Mouse (Mus musculus): ENCODE results near the gene Rbl2.
A peak's percentile ranks its signal among the peaks of the same experiment; 100 is the strongest.

The Rbl2 gene

DNA sequence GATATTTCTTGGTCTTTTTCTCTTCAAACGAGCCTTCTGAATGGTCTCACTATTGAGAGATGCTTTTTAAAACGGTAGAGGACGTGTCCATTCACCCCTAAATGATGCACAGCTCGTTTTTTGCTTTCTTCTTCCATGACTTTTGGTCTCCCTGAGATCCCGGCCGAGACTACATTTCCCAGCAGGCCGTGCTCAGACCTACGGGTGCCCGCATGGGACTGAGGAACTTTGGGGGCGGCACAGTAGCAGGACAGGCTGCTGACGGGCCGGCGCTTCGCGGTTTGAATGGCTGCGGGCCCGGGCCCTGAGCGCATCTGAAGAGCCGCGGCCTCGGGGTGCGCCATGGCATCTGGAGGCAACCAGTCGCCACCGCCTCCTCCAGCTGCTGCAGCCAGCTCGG lies at the start of gene Rbl2:
Rbl2 (plus strand) TSS at position 224 of the 400 bp plus-strand sequence.
- peak; percentile 94 for DNase-seq

DNA sequence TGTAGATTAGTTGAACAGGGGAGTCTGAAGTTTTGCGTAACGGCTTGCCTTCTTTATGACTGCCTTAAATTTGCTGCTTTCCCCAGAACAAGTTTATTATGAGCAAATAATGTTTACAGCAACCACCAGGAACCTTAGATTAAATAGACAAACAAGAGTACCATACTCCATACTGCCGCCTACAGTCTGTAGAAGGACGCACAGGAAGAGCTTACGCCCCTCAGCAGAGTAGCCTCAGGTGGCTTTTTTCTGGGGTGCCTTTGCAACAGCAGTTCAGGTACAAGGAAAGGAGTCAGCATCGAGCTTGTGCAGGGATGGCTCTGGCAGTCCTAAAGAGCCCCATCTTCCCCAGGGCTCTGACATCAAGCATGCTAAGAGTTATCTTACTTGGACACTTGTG lies 35.4 kb upstream of the Rbl2 start:
- DNase-seq = no peak

DNA sequence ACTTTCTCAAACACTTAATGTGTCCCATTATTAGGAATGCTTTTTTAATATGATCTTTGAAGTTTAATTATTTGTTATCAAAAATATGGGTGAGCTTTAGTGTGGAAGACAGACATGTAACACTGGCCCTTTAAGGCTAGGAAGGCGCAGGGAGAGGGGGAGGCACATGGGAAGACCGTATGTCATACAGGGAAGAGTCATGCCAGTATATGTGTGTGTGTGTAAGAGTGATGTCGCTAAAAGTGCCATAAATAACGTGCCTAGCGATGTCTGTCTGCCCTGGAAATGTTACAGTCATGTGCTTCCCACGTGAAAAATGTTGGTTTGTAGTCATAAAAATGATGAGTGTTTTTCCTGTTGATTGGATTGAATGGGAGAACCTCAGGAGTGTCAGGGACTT lies 33.0 kb upstream of the Rbl2 start:
- no peak for DNase-seq

GRCm38 (mm10) chr8:91038637-91039036 lies 31.2 kb upstream of the Rbl2 start:
- DNase-seq = no peak

DNA sequence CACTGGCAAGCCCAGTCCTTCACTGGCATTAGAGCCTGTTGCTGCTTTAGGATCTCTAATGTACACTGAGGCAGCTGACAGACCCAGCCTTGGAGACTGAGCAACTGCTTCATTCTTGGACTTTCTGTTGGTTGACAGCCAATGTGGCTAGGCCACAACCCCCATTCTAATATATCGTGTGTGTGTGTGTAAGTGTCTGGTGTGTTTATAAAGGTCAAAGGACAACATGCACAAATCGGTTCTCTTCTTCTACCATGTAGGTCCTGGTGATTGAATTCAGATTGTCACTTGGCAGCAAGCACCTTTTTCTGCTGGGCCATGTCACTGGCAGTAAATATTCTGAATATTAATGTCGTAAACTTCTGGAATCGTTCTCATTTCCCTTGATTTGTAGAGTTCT lies 23.5 kb upstream of the Rbl2 start:
- DNase-seq = no peak

GRCm38 (mm10) chr8:91051037-91051436 lies 18.8 kb upstream of the Rbl2 start:
- peak; percentile 70 for DNase-seq

GRCm38 (mm10) chr8:91054418-91054817 lies 15.4 kb upstream of the Rbl2 start:
- no peak for DNase-seq

GRCm38 (mm10) chr8:91056848-91057247 lies 13.0 kb upstream of the Rbl2 start:
- no peak for DNase-seq

- no peak for DNase-seq
Observed at GRCm38 (mm10) chr8:91059086-91059578, 10.7 kb upstream of the Rbl2 start.

GRCm38 (mm10) chr8:91059884-91060510 lies 9.9 kb upstream of the Rbl2 start:
- DNase-seq = no peak

DNA sequence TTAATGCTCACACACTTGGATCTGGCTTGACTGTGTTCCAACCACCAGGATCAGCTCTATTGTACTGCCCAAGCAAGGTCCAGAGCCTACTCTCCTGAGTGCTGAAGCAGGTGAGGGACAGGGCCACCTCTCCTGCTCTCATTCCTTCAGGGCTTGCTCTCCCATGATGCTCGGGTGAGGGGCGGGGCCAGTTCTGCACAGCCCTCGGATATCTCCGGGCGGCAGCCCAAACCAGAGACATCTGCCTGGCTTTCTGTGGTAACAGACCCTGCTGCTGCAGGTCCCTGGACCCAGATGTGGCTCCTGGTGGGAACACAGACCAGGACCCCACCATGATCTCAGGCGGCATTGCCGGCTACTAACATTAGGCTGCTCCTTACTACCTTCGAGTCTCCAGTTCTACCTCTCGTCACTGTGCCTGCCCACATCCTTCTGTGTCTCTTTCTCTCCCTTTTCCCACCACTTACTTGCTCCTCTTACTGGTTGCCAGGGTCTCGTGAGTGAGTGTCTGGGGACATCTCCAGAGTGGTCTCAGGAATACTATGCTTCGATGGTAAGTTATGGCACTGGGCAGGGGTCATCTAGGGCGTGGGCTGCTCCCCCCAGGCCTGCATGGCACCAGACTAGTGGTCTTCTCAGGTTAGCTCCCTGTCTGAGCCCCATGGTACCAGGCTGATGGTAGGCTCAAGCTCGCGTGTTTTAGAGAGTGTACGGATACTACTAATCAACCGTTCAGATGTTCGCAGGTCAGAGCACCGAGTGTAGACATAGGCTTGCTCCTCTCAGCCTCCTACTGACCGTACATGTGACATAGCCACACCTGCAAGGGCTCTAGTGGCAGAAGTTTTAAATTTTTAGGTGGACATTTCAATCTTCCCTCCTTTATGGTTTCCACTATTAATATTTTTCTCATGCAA lies 9.0 kb upstream of the Rbl2 start:
- no peak for DNase-seq

DNA sequence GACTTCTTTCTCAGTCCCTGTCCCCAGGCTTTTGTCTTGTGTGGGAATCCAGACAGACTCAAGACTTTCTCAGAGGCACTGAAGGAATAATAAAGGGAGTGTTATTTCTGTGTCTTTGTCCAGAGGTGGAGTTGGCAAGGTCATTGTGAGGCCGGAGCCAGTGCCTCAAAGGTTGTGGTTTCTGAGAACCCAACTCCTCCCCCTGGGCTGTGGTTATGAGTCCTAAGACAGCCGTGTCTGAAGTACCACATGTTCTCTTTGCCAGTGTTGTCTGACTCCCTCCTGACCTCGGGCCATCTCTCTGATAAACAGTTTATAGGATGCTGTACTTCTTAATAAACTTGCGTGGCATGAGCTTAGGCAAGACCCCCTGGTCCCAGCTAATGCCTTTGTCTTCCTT lies 4.7 kb upstream of the Rbl2 start:
- DNase-seq = no peak

- peak; percentile 54 for DNase-seq
Observed at GRCm38 (mm10) chr8:91069407-91069806, 450 bp upstream of the Rbl2 start.

DNA sequence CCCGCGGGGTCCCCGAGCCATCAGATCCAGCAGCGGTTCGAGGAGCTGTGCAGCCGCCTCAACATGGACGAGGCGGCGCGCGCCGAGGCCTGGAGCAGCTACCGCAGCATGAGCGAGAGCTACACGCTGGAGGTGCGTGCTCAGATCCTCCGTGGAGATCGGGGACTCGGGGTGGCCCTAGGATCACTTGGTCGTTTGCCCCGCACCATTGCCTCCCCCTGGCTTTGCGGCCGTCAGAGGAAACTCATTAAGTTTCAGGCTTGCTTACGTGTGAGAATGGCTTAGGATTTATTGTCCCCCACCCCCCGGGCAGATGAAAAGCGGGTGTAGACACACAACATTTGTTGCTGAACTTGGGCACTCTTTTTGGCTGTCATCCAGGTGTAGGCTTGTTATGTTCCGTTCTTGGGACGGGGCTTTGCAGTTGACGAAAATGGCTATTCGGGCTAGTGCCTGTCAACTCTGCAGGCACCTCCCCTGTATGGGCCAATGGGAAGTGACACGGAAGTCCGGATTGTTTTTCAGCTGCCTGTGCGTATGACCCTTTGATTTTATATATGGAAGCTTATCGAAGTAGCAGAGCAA lies 510 bp downstream of the Rbl2 start:
- DNase-seq = peak; percentile 79

DNA sequence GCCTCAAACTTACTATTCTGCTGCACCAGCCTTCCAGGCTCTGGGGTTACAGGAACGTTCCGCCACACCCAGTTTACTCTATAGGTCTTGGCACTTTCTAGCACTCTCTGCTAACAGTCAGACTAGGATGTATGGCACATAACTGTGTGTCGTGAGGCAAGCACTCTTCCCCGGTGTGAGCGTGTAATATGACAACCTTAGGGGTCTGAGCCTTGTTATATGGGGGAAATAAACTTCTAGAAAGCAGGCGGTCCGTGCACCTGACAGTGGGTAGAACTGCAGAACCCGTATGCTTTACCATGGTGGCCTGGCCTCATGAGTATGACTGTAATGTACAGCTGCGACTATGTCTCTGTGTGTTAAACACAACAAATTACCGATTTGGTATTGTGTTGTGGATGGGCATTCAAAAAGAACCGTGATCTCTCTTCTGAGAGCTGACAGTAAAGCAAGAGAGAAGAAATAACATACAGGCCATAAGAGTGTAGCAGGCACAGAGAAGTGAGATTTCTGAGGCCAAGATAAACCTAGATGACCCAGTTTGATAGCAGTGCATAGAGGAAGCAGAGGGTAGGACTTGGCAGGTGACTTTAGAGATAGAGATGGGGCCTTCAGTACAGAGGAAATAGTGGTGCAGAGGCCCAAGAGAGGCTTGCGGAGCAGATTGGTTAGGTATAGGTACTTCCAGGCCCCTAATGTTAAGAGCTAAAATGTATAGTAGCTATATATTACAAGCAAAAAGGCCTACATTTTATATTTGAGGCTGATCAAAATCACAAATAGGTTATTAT lies 7.4 kb downstream of the Rbl2 start:
- DNase-seq = no peak

GRCm38 (mm10) chr8:91079678-91080077 lies 9.8 kb downstream of the Rbl2 start:
- no peak for DNase-seq

DNA sequence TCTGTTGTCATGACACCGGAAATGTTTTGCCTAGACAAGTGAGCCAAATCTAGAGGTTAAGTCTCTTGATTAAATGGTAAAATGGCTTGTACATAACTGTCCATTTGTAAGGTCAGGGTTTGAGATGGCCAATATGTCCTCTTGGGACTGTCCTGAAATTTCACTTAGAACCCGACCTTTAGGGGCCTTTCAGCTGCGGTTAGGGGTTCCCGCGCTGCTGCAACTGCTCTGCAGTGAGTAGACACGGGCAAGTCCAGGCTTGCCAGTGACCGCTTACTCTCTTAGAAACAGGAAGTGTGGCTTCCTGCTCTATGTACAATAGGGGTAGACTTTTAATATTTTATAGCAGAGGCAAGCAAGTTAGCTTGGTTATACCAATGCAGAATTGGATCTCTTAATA lies 12.1 kb downstream of the Rbl2 start:
- no peak for DNase-seq

- no peak for DNase-seq
Observed at GRCm38 (mm10) chr8:91082428-91082827, 12.6 kb downstream of the Rbl2 start.

GRCm38 (mm10) chr8:91088452-91088851 lies 18.6 kb downstream of the Rbl2 start:
- DNase-seq = no peak

- no peak for DNase-seq
Observed at GRCm38 (mm10) chr8:91089601-91090000, 19.7 kb downstream of the Rbl2 start.

GRCm38 (mm10) chr8:91094135-91094534 lies 24.3 kb downstream of the Rbl2 start:
- DNase-seq = no peak

- DNase-seq = no peak
Observed at GRCm38 (mm10) chr8:91098106-91098505, 28.2 kb downstream of the Rbl2 start.

DNA sequence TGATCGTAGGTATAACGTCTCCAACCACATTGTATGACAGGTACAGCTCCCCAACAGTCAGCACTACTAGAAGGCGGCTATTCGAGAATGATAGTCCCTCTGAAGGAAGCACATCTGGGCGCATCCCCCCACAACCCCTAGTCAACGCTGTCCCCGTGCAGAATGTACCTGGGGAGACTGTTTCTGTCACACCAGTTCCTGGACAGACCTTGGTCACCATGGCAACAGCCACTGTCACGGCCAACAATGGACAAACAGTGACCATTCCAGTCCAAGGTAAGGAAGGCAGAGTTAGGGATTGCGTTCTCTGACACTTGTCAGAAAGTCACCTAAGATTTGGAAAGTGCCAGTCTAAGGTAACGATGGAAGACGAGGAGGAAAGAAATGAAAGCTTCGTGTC lies 36.4 kb downstream of the Rbl2 start:
- DNase-seq = no peak
